Mouse (Mus musculus) embryonic fibroblast, embryonic 13.5 days (primary cell): ENCODE measurements around the gene Srsf4.

ENCODE experiments used
- CTCF ChIP-seq: IDR thresholded peaks from 2 replicates; pipeline ENCODE4 v1.5.1; 2011; ENCODE audit warnings: mild to moderate bottlenecking, control low read depth, low read length, moderate library complexity, borderline replicate concordance; ENCODE audit not compliant: insufficient read depth
- POLR2A ChIP-seq: IDR thresholded peaks from 2 replicates; pipeline ENCODE4 v1.6.1; 2011; ENCODE audit warnings: low read depth, mild to moderate bottlenecking, control low read depth, low read length, moderate library complexity

GRCm38 (mm10) chr4:131874169-131874536, 736 bp downstream of the Srsf4 start:
- TF ChIP-seq CTCF (no peak), POLR2A (no peak)
